Mouse (Mus musculus) CH12.LX (cell line): Measurements from ENCODE around the gene Slc17a4. TPM values are rescaled to one million over a fixed set of nuclear protein-coding genes. Genes with fewer than 3 reads are reported as not detected.

ENCODE experiments used
- DNase-seq: peaks from one replicate; pipeline ENCODE4 v3.0.0-alpha.2; 2013; ENCODE audit errors: extremely low read depth
- H3K27ac ChIP-seq: 2 replicates; pipeline ENCODE4 v1.5.1; 2012; ENCODE audit warnings: low read depth, mild to moderate bottlenecking, control low read depth, moderate library complexity; ENCODE audit not compliant: insufficient read depth
- H3K27me3 ChIP-seq: replicated peaks from 2 replicates; pipeline ENCODE3; 2012; ENCODE audit warnings: inconsistent platforms
- H3K36me3 ChIP-seq, 2 experiments: replicated peaks in 1 of 2; 2 replicates each; pipeline versions ENCODE3 to v1.6.1; 2012; ENCODE audit warnings: inconsistent platforms in 1 of 2, low read length in 1 of 2, mild to moderate bottlenecking in 1 of 2, mixed read lengths in 1 of 2, moderate library complexity in 1 of 2; ENCODE audit not compliant: control insufficient read depth in 1 of 2, insufficient read depth in 1 of 2
- H3K4me1 ChIP-seq, 2 experiments: 2 replicates each; pipeline ENCODE4 v1.6.1; 2012; ENCODE audit warnings: inconsistent platforms in 1 of 2, moderate library complexity in 1 of 2; ENCODE audit not compliant: insufficient read depth in 2 of 2, control insufficient read depth in 1 of 2
- H3K4me2 ChIP-seq: 2 replicates; pipeline ENCODE4 v1.6.1; 2012; ENCODE audit warnings: low read depth, mild to moderate bottlenecking, control low read depth; ENCODE audit not compliant: poor library complexity, insufficient read depth, severe bottlenecking
- H3K4me3 ChIP-seq, 3 experiments: fragments of 150-350 bp in 1 of 3; sonication (generic) in 1 of 3; replicated peaks in 1 of 3; 2 replicates each; pipeline versions ENCODE3 to v1.5.1; 2011 to 2012; ENCODE audit warnings: low read depth in 2 of 3, low read length in 2 of 3, mild to moderate bottlenecking in 2 of 3, moderate library complexity in 2 of 3, control low read depth in 1 of 3, improper control_type of control experiment in 1 of 3, inconsistent platforms in 1 of 3, mixed read lengths in 1 of 3; ENCODE audit not compliant: poor library complexity in 1 of 3
- H3K79me2 ChIP-seq: replicated peaks from 2 replicates; pipeline ENCODE4 v1.6.1; 2012; ENCODE audit warnings: mild to moderate bottlenecking, moderate library complexity; ENCODE audit not compliant: control insufficient read depth, poor library complexity, insufficient read depth, severe bottlenecking; ENCODE audit errors: extremely low read depth
- H3K9ac ChIP-seq: 2 replicates; pipeline ENCODE4 v1.6.1; 2012; ENCODE audit warnings: low read depth, mild to moderate bottlenecking, control low read depth, moderate library complexity; ENCODE audit not compliant: insufficient read depth
- H3K9me3 ChIP-seq: replicated peaks from 2 replicates; pipeline ENCODE3; 2012; ENCODE audit warnings: low read length, inconsistent platforms, mixed read lengths
- BHLHE40 ChIP-seq: IDR thresholded peaks from 2 replicates; pipeline ENCODE4 v1.6.1; 2011; ENCODE audit warnings: mild to moderate bottlenecking, low read depth, low read length, improper control_type of control experiment
- CHD2 ChIP-seq: IDR thresholded peaks from 2 replicates; pipeline ENCODE4 v1.6.1; 2011; ENCODE audit warnings: low read length, improper control_type of control experiment
- CTCF ChIP-seq, 2 experiments: IDR thresholded peaks in 1 of 2; conservative IDR thresholded peaks in 1 of 2; 2 replicates each; pipeline ENCODE4 v1.5.1; 2011 to 2012; ENCODE audit warnings: low read depth in 2 of 2, low read length in 2 of 2, improper control_type of control experiment in 1 of 2, inconsistent platforms in 1 of 2, mild to moderate bottlenecking in 1 of 2, moderate library complexity in 1 of 2
- E2F4 ChIP-seq: IDR thresholded peaks from 2 replicates; pipeline ENCODE4 v1.6.1; 2011; ENCODE audit warnings: low read depth, low read length, improper control_type of control experiment; ENCODE audit not compliant: insufficient replicate concordance
- ETS1 ChIP-seq: conservative IDR thresholded peaks from 2 replicates; pipeline ENCODE4 v1.6.1; 2012; ENCODE audit warnings: low read depth, mild to moderate bottlenecking, inconsistent platforms, low read length, improper control_type of control experiment, moderate library complexity
- HCFC1 ChIP-seq: IDR thresholded peaks from 2 replicates; pipeline ENCODE4 v1.6.1; 2012; ENCODE audit warnings: low read depth, mild to moderate bottlenecking, inconsistent platforms, low read length, improper control_type of control experiment
- JUND ChIP-seq: conservative IDR thresholded peaks from 2 replicates; pipeline ENCODE4 v1.6.1; 2011; ENCODE audit warnings: low read depth, low read length, improper control_type of control experiment
- KAT2A ChIP-seq: IDR thresholded peaks from 2 replicates; pipeline ENCODE4 v1.6.1; 2012; ENCODE audit warnings: low read length, improper control_type of control experiment, inconsistent platforms; ENCODE audit not compliant: insufficient replicate concordance
- MXI1 ChIP-seq: IDR thresholded peaks from 2 replicates; pipeline ENCODE4 v1.6.1; 2011; ENCODE audit warnings: mild to moderate bottlenecking, low read depth, low read length, improper control_type of control experiment
- RAD21 ChIP-seq: IDR thresholded peaks from 2 replicates; pipeline ENCODE4 v1.6.1; 2011; ENCODE audit warnings: low read depth, mild to moderate bottlenecking, low read length, improper control_type of control experiment, moderate library complexity
- SMC3 ChIP-seq: IDR thresholded peaks from 2 replicates; pipeline ENCODE4 v1.6.1; 2011; ENCODE audit warnings: low read depth, low read length, improper control_type of control experiment
- TBP ChIP-seq: conservative IDR thresholded peaks from 2 replicates; pipeline ENCODE4 v1.6.1; 2011; ENCODE audit warnings: low read depth, low read length, improper control_type of control experiment
- TCF12 ChIP-seq: IDR thresholded peaks from 2 replicates; pipeline ENCODE4 v1.6.1; 2014; ENCODE audit warnings: low read depth, mild to moderate bottlenecking, inconsistent platforms, low read length, improper control_type of control experiment
- UBTF ChIP-seq: IDR thresholded peaks from 2 replicates; pipeline ENCODE4 v1.6.1; 2012; ENCODE audit warnings: low read depth, mild to moderate bottlenecking, inconsistent platforms, low read length, improper control_type of control experiment, moderate library complexity
- ZC3H11A ChIP-seq: IDR thresholded peaks from 2 replicates; pipeline ENCODE4 v1.6.1; 2012; ENCODE audit warnings: low read depth, mild to moderate bottlenecking, inconsistent platforms, low read length, improper control_type of control experiment
- ZKSCAN1 ChIP-seq: IDR thresholded peaks from 2 replicates; pipeline ENCODE4 v1.6.1; 2012; ENCODE audit warnings: low read depth, inconsistent platforms, low read length, improper control_type of control experiment, borderline replicate concordance
- ZMIZ1 ChIP-seq: IDR thresholded peaks from 2 replicates; pipeline ENCODE4 v1.6.1; 2012; ENCODE audit warnings: low read depth, mild to moderate bottlenecking, inconsistent platforms, low read length, improper control_type of control experiment
- ZNF384 ChIP-seq: IDR thresholded peaks from 2 replicates; pipeline ENCODE4 v1.6.1; 2012; ENCODE audit warnings: low read depth, low read length, improper control_type of control experiment, inconsistent platforms
- dilution Hi-C: fragments of 300-500 bp; cut with MboI; formaldehyde crosslinking; loops from 2 replicates; pipeline ENCODE4 v1.14.3; 2020; ENCODE audit warnings: low sequenced_read_pairs; ENCODE audit not compliant: extremely low pct_unique_long_range_greater_than_20kb, extremely low pct_ligation_motif_present
- in situ Hi-C: fragments of 300-500 bp; cut with MboI; formaldehyde crosslinking; loops from 3 replicates; pipeline ENCODE4 v1.14.3; 2019; ENCODE audit warnings: low sequenced_read_pairs, low pct_ligation_motif_present, low pct_unique_long_range_greater_than_20kb, mixed read lengths
- polyA plus RNA-seq: library from polyadenylated mRNA; unstranded; fragments of >175 nt; gene quantifications from 2 replicates; pipeline ENCODE4 v1.2.1, GENCODE M21; 2012; ENCODE audit warnings: low read depth; ENCODE audit not compliant: insufficient read length
- total RNA-seq, 2 experiments: library from RNA; depleted of rRNA; stranded (reverse); fragments of 300-350 nt in 1 of 2; fragments of >200 nt in 1 of 2; gene quantifications; 2 replicates each; pipeline ENCODE4 v1.2.3; 2012 to 2014

Slc17a4 gene
- total and polyA plus RNA-seq, 3 experiments, result 0.08 to 0.37 (median 0.35) TPM

- in situ Hi-C loops, result no loop called here
These were observed 58.4 kb downstream of the Slc17a4 start for GRCm38 (mm10) chr13:23856401-23856800.

GRCm38 (mm10) chr13:23849299-23849698 lies 65.5 kb downstream of the Slc17a4 start:
- Histone ChIP-seq H3K79me2 (no peaks in the 10 kb centered on the region), H3K27ac (no peak overlapping the region), H3K9ac (no peak overlapping the region), H3K27me3 (no peaks in the 10 kb centered on the region), H3K4me2 (no peak overlapping the region), H3K9me3 (no peaks in the 10 kb centered on the region), H3K4me1 (peaks cover 0 to 4% of the 10 kb centered on the region in 2 experiments; a peak in 1 of 4 replicates)
- in situ Hi-C loops (loop anchor here (25.0 kb wide), 1 partner anchor 438 kb away; the partner anchor contains the start of gene Carmil1), dilution Hi-C loops (no loop called here)
- no peak for DNase-seq
- no peak for TF ChIP-seq ZMIZ1
- no peak for TF ChIP-seq KAT2A
- no peak for TF ChIP-seq ETS1
- TF ChIP-seq ZNF384, result no peak
- TF ChIP-seq CTCF (conservative IDR thresholded peaks at IDR 0.05 in 1 of 2, IDR thresholded peaks at IDR 0.05 in 1 of 2; ENCODE audit: low read depth in 2 of 2, low read length in 2 of 2), result no peak
- TF ChIP-seq TCF12, result no peak
- TF ChIP-seq CHD2, result no peak
- no peak for TF ChIP-seq TBP
- no peak for TF ChIP-seq MXI1
- TF ChIP-seq HCFC1, result no peak
- TF ChIP-seq ZKSCAN1, result no peak
- no peak for TF ChIP-seq UBTF
- TF ChIP-seq SMC3, result no peak
- no peak for TF ChIP-seq RAD21
- TF ChIP-seq BHLHE40, result no peak
- TF ChIP-seq ZC3H11A, result no peak
- no peak for TF ChIP-seq E2F4
- TF ChIP-seq JUND, result no peak
- TF ChIP-seq, all 38 proteins: peak for 0
- no peak overlapping the region for H3K4me3 ChIP-seq
- H3K36me3 ChIP-seq, result no peaks in the 10 kb centered on the region

More at GRCm38 (mm10) chr13:23856401-23856800, 58.4 kb downstream of the Slc17a4 start:
- Histone ChIP-seq H3K9me3 (no peaks in the 10 kb centered on the region), H3K9ac (no peak overlapping the region), H3K4me3 (no peak overlapping the region), H3K4me2 (no peak overlapping the region), H3K4me1 (no peaks in the 10 kb centered on the region), H3K27ac (no peak overlapping the region), H3K79me2 (no peaks in the 10 kb centered on the region), H3K27me3 (no peaks in the 10 kb centered on the region), H3K36me3 (no peaks in the 10 kb centered on the region)
- dilution Hi-C loops, result no loop called here
- no peak for DNase-seq
- TF ChIP-seq E2F4, result no peak
- TF ChIP-seq RAD21, result no peak
- no peak for TF ChIP-seq MXI1
- TF ChIP-seq, all 38 proteins: peak for 0

Other genes with a start within 250 kb of the Slc17a4 start
Only the 20 nearest of the 21 such genes appear.
- gene Hist1h2bc, start 230.8 kb downstream of the Slc17a4 start, total RNA-seq (2012; rRNA removed), result 436 and 456 TPM in 2 replicates
- 16.1 and 17.4 TPM in 2 replicates for gene Hist1h2bc, start 230.8 kb downstream of the Slc17a4 start, total RNA-seq (2014; rRNA removed)
- 1.1 and 2.2 TPM in 2 replicates for gene Hist1h2bc, start 230.8 kb downstream of the Slc17a4 start, polyA plus RNA-seq
- gene Hist1h1t, start 219.2 kb downstream of the Slc17a4 start, total RNA-seq (2012; rRNA removed), result 0.38 and 0.76 TPM in 2 replicates
- not detected in 2 replicates for gene Hist1h1t, start 219.2 kb downstream of the Slc17a4 start, total RNA-seq (2014; rRNA removed)
- not detected in 2 replicates for gene Hist1h1t, start 219.2 kb downstream of the Slc17a4 start, polyA plus RNA-seq
- 1,176 and 1,374 TPM in 2 replicates for gene Hist1h4c, start 216.6 kb downstream of the Slc17a4 start, total RNA-seq (2012; rRNA removed)
- gene Hist1h4c, start 216.6 kb downstream of the Slc17a4 start, total RNA-seq (2014; rRNA removed), result 3.9 and 6.9 TPM in 2 replicates
- gene Hist1h4c, start 216.6 kb downstream of the Slc17a4 start, polyA plus RNA-seq, result 0.76 and 1.2 TPM in 2 replicates
- 0.08 and 0.50 TPM in 2 replicates for gene Hfe, start 204.2 kb downstream of the Slc17a4 start, total RNA-seq (2012; rRNA removed)
- 0.16 and 0.39 TPM in 2 replicates for gene Hfe, start 204.2 kb downstream of the Slc17a4 start, total RNA-seq (2014; rRNA removed)
- gene Hfe, start 204.2 kb downstream of the Slc17a4 start, polyA plus RNA-seq, result 0.67 and 1.0 TPM in 2 replicates
- gene Hist1h1c, start 176.2 kb downstream of the Slc17a4 start, total RNA-seq (2012; rRNA removed), result 568 and 597 TPM in 2 replicates
- gene Hist1h1c, start 176.2 kb downstream of the Slc17a4 start, total RNA-seq (2014; rRNA removed), result 22.8 and 26.1 TPM in 2 replicates
- 12.5 and 13.2 TPM in 2 replicates for gene Hist1h1c, start 176.2 kb downstream of the Slc17a4 start, polyA plus RNA-seq
- gene Hist1h3c, start 169.4 kb downstream of the Slc17a4 start, total RNA-seq (2012; rRNA removed), result 1,821 and 1,847 TPM in 2 replicates
- 57.5 and 73.1 TPM in 2 replicates for gene Hist1h3c, start 169.4 kb downstream of the Slc17a4 start, total RNA-seq (2014; rRNA removed)
- 5.5 and 7.3 TPM in 2 replicates for gene Hist1h3c, start 169.4 kb downstream of the Slc17a4 start, polyA plus RNA-seq
- gene Hist1h2bb, start 168.3 kb downstream of the Slc17a4 start, total RNA-seq (2012; rRNA removed), result 2,544 and 2,852 TPM in 2 replicates
- gene Hist1h2bb, start 168.3 kb downstream of the Slc17a4 start, total RNA-seq (2014; rRNA removed), result 34.5 and 54.6 TPM in 2 replicates
- gene Hist1h2bb, start 168.3 kb downstream of the Slc17a4 start, polyA plus RNA-seq, result 0.53 and 1.3 TPM in 2 replicates
- gene Hist1h2ab, start 163.9 kb downstream of the Slc17a4 start, total RNA-seq (2012; rRNA removed), result 1,936 and 2,243 TPM in 2 replicates
- 24.9 and 32.6 TPM in 2 replicates for gene Hist1h2ab, start 163.9 kb downstream of the Slc17a4 start, total RNA-seq (2014; rRNA removed)
- gene Hist1h2ab, start 163.9 kb downstream of the Slc17a4 start, polyA plus RNA-seq, result 2.9 TPM in 2 replicates
- gene Hist1h3b, start 162.7 kb downstream of the Slc17a4 start, total RNA-seq (2012; rRNA removed), result 1,913 and 2,096 TPM in 2 replicates
- gene Hist1h3b, start 162.7 kb downstream of the Slc17a4 start, total RNA-seq (2014; rRNA removed), result 28.9 and 44.0 TPM in 2 replicates
- gene Hist1h3b, start 162.7 kb downstream of the Slc17a4 start, polyA plus RNA-seq, result 5.4 and 5.5 TPM in 2 replicates
- gene Hist1h4b, start 158.0 kb downstream of the Slc17a4 start, total RNA-seq (2012; rRNA removed), result 2,309 and 2,552 TPM in 2 replicates
- gene Hist1h4b, start 158.0 kb downstream of the Slc17a4 start, total RNA-seq (2014; rRNA removed), result 14.3 and 24.8 TPM in 2 replicates
- gene Hist1h4b, start 158.0 kb downstream of the Slc17a4 start, polyA plus RNA-seq, result 3.5 and 11.8 TPM in 2 replicates
- 1,167 and 1,215 TPM in 2 replicates for gene Hist1h4a, start 153.8 kb downstream of the Slc17a4 start, total RNA-seq (2012; rRNA removed)
- 14.2 and 18.4 TPM in 2 replicates for gene Hist1h4a, start 153.8 kb downstream of the Slc17a4 start, total RNA-seq (2014; rRNA removed)
- 3.3 and 4.4 TPM in 2 replicates for gene Hist1h4a, start 153.8 kb downstream of the Slc17a4 start, polyA plus RNA-seq
- 1,392 and 1,471 TPM in 2 replicates for gene Hist1h3a, start 152.6 kb downstream of the Slc17a4 start, total RNA-seq (2012; rRNA removed)
- gene Hist1h3a, start 152.6 kb downstream of the Slc17a4 start, total RNA-seq (2014; rRNA removed), result 60.5 and 78.5 TPM in 2 replicates
- gene Hist1h3a, start 152.6 kb downstream of the Slc17a4 start, polyA plus RNA-seq, result 3.2 and 3.9 TPM in 2 replicates
- 1,163 and 1,722 TPM in 2 replicates for gene Hist1h1a, start 151.3 kb downstream of the Slc17a4 start, total RNA-seq (2012; rRNA removed)
- 22.2 and 30.9 TPM in 2 replicates for gene Hist1h1a, start 151.3 kb downstream of the Slc17a4 start, total RNA-seq (2014; rRNA removed)
- gene Hist1h1a, start 151.3 kb downstream of the Slc17a4 start, polyA plus RNA-seq, result 1.7 and 2.4 TPM in 2 replicates
- gene Trim38, start 145.1 kb downstream of the Slc17a4 start, total RNA-seq (2012; rRNA removed), result not detected in 2 replicates
- not detected in 2 replicates for gene Trim38, start 145.1 kb downstream of the Slc17a4 start, total RNA-seq (2014; rRNA removed)
- 0.11 TPM in 1 of 2 replicates, not detected in the other for gene Trim38, start 145.1 kb downstream of the Slc17a4 start, polyA plus RNA-seq
- gene Slc17a2, start 108.0 kb downstream of the Slc17a4 start, total RNA-seq (2012; rRNA removed), result 0.04 TPM in 1 of 2 replicates, not detected in the other
- gene Slc17a2, start 108.0 kb downstream of the Slc17a4 start, total RNA-seq (2014; rRNA removed), result not detected in 2 replicates
- not detected in 2 replicates for gene Slc17a2, start 108.0 kb downstream of the Slc17a4 start, polyA plus RNA-seq
- gene Slc17a3, start 75.6 kb downstream of the Slc17a4 start, total RNA-seq (2012; rRNA removed), result not detected in 2 replicates
- gene Slc17a3, start 75.6 kb downstream of the Slc17a4 start, total RNA-seq (2014; rRNA removed), result not detected in 2 replicates
- not detected in 2 replicates for gene Slc17a3, start 75.6 kb downstream of the Slc17a4 start, polyA plus RNA-seq
- not detected in 2 replicates for gene Slc17a1, start 47.3 kb downstream of the Slc17a4 start, total RNA-seq (2012; rRNA removed)
- gene Slc17a1, start 47.3 kb downstream of the Slc17a4 start, total RNA-seq (2014; rRNA removed), result not detected in 2 replicates
- gene Slc17a1, start 47.3 kb downstream of the Slc17a4 start, polyA plus RNA-seq, result not detected in 2 replicates
- not detected in 2 replicates for gene Hist1h2ba, start 19.1 kb upstream of the Slc17a4 start, total RNA-seq (2012; rRNA removed)
- not detected in 2 replicates for gene Hist1h2ba, start 19.1 kb upstream of the Slc17a4 start, total RNA-seq (2014; rRNA removed)
- gene Hist1h2ba, start 19.1 kb upstream of the Slc17a4 start, polyA plus RNA-seq, result not detected in 2 replicates
- not detected in 2 replicates for gene Hist1h2aa, start 19.5 kb upstream of the Slc17a4 start, total RNA-seq (2012; rRNA removed)
- gene Hist1h2aa, start 19.5 kb upstream of the Slc17a4 start, total RNA-seq (2014; rRNA removed), result not detected in 2 replicates
- not detected in 2 replicates for gene Hist1h2aa, start 19.5 kb upstream of the Slc17a4 start, polyA plus RNA-seq
- gene Scgn, start 76.2 kb upstream of the Slc17a4 start, total RNA-seq (2012; rRNA removed), result not detected in 2 replicates
- not detected in 2 replicates for gene Scgn, start 76.2 kb upstream of the Slc17a4 start, total RNA-seq (2014; rRNA removed)
- gene Scgn, start 76.2 kb upstream of the Slc17a4 start, polyA plus RNA-seq, result not detected in 2 replicates